Comparison of ENCODE assay signal across 8 mouse cellular contexts in the genomic region with DNA sequence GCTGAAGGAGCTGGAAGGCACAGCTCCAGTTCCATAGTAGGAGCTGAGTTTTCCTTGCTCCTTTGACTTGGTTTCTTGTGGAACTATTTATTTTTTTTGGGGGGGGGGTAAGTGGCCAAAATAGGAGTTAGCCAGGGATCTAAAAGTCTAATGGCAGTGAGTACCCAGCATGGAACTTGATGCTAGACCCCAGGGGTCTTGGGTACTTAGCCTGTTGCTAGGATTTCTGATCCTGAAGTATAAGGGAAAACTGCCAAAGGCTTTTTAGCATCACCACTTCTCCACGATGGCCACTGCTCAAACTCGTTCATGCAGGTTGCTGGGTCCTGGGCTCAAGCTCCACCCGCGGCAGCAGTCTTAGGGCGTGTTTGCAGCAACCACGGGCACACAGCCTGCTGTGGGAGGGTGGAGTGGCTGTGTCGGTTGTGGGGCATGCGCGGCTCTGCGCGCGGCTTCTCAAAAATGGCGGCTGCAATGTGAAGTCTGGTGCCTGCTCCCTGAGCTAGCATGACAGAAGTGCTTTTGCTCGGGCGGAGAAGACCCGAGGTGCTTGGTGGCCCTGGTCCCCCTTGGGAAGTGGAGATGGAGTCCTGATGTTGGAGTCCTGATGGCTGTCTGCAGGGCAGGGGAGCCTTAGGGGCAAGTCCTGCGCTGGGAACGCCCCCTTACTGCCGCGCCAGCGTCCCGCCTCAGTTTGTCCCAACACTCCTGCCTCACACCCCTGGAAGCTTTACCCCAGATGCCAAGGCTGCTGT. TPM values are rescaled to one million over a fixed set of nuclear protein-coding genes. Genes with fewer than 3 reads are reported as not detected.
A peak's percentile ranks its signal among the peaks of the same experiment; 100 is the strongest.
DNase-seq lines count a peak whose midpoint lies in the region; ATAC-seq and TF ChIP-seq lines count a peak whose summit lies in the region.

No protein-coding gene starts in this region.

- no peak for TF ChIP-seq CTCF in intestine, postnatal 0 days (IDR thresholded peaks at IDR 0.05; ENCODE audit: low read depth)
- TF ChIP-seq CTCF in small intestine, adult 2 months (IDR thresholded peaks at IDR 0.05; ENCODE audit: extremely low read depth, insufficient read length, insufficient replicate concordance, low read depth, low read length), result no peak

- H3K27ac ChIP-seq in intestine, postnatal 0 days (ENCODE audit: low read depth, low read length), result no peak overlapping the region
- H3K27ac ChIP-seq in small intestine, adult 2 months (ENCODE audit: insufficient read depth, low read depth, low read length), result no peak overlapping the region

- 0 out of 2 replicates have a peak overlapping the region, but pooled peaks have one; percentile 7 for H3K9ac ChIP-seq in intestine, postnatal 0 days (ENCODE audit: low read depth, low read length)

- ATAC-seq in intestine, postnatal 0 days, result peak; percentile 68
- no peak for ATAC-seq in activated CD4-positive, CD25-positive, alpha-beta regulatory T cell, adult 4 months

- WGBS in intestine, postnatal 0 days, result 24% methylated on average over 21 of the region's 22 CpGs
- 13% methylated on average over 22 of the region's 22 CpGs for WGBS in small intestine, adult 2 months

- H3K9me3 ChIP-seq in intestine, postnatal 0 days (ENCODE audit: control insufficient read depth), result no peaks in the 10 kb centered on the region

- H3K27me3 ChIP-seq in intestine, postnatal 0 days (replicated peaks; ENCODE audit: control insufficient read depth, insufficient read depth, low read length), result no peaks in the 10 kb centered on the region
- H3K27me3 ChIP-seq in small intestine, adult 2 months (ENCODE audit: control insufficient read depth, insufficient read depth, low read length), result no peaks in the 10 kb centered on the region

- no peaks in the 10 kb centered on the region for H3K4me1 ChIP-seq in intestine, postnatal 0 days (replicated peaks; ENCODE audit: control insufficient read depth, insufficient read depth, low read length)
- H3K4me1 ChIP-seq in small intestine, adult 2 months (ENCODE audit: control insufficient read depth, insufficient read depth, insufficient read length, low read length), result peaks cover 5% of the 10 kb centered on the region; the same call in 1 of the 2 replicates

- H3K4me2 ChIP-seq in intestine, postnatal 0 days (replicated peaks; ENCODE audit: low read depth), result peak overlapping the region; percentile 67

- DNase-seq in adrenal gland, postnatal 14 days, result peak; percentile 76
- peak; percentile 67 for DNase-seq in embryo, embryonic 9.5 days (ENCODE audit: extremely low spot score)
- DNase-seq in gastrocnemius, postnatal 4 days (ENCODE audit: low spot score in 2 of 2), result peak; percentile 24 to 46
- DNase-seq in left cerebral cortex, postnatal 36 days (ENCODE audit: low spot score in 2 of 2), result peak; percentile 37 to 48
- DNase-seq in mesoderm, embryonic 11.5 days (ENCODE audit: low read depth, low spot score), result peak; percentile 50

- intact Hi-C loops in left cerebral cortex, postnatal 36 days (cut with DNase I), result no loop called here

- no peaks in the 10 kb centered on the region for H3K36me3 ChIP-seq in intestine, postnatal 0 days (ENCODE audit: control insufficient read depth, insufficient read depth)
- no peaks in the 10 kb centered on the region for H3K36me3 ChIP-seq in small intestine, adult 2 months (ENCODE audit: control insufficient read depth, insufficient read depth, low read length)

- H3K4me3 ChIP-seq in intestine, postnatal 0 days (ENCODE audit: low read depth, low read length), result peak overlapping the region; percentile 45
- H3K4me3 ChIP-seq in small intestine, adult 2 months (ENCODE audit: low read depth, low read length), result peak overlapping the region; percentile 63

- no peak for TF ChIP-seq POLR2A in small intestine, adult 2 months (IDR thresholded peaks at IDR 0.05; ENCODE audit: low read depth, low read length)

RNA-seq across cellular contexts. Expression of a gene that starts 45.5 kb away (rescaled TPM):
- total RNA-seq in adrenal gland, postnatal 14 days (2021), result 2.1 and 2.4 TPM in 2 replicates
- 1 to 10 TPM; 4.5 to 5.8 TPM for total RNA-seq in gastrocnemius, postnatal 4 days (2021)
- polyA plus RNA-seq in intestine, postnatal 0 days (2015; fragmentation: Nextera tagmentation; extraction: Ambion mirVana), result 0.51 and 0.58 TPM in 2 replicates
- total RNA-seq in left cerebral cortex, postnatal 36 days (2021), result under 1 TPM; 0.81 to 0.88 TPM
- polyA plus RNA-seq in small intestine, adult 2 months (2012; rRNA removed), result 0.03 and 0.04 TPM in 2 replicates
- polyA plus RNA-seq in activated CD4-positive, CD25-positive, alpha-beta regulatory T cell, adult 4 months (2017; shearing (Covaris generic)), result not detected
